Mouse (Mus musculus) urinary bladder, postnatal 36 days (tissue): ENCODE measurements around the gene Capza3.

Experiments used
- DNase-seq, 2 experiments: peaks; one replicate each; pipeline ENCODE4 v3.0.0; 2022; ENCODE audit warnings: low spot score in 2 of 2, mixed read lengths in 1 of 2

Gene Capza3

DNA sequence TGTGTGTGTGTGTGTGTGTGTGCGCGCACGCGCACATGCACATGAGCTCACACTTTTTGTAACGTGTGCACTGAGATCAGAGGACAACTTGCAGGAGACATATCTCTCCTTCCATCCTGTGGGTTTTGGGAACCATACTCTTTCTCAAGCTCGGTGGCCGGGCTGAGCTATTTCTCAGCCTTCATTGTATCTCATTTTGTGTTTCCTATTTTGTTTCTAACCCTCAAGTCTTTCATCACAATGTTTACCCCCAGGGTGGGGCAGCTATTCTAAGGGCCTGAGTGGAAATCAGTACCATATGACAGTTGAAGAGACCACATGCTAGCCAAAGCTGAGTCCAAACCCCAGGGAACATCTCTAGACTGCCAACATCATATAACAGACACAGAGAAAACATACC is at the start of gene Capza3:
Gene Capza3 (plus strand): TSS at position 301 of the 400 bp plus-strand sequence.
- DNase-seq = no peak

DNA sequence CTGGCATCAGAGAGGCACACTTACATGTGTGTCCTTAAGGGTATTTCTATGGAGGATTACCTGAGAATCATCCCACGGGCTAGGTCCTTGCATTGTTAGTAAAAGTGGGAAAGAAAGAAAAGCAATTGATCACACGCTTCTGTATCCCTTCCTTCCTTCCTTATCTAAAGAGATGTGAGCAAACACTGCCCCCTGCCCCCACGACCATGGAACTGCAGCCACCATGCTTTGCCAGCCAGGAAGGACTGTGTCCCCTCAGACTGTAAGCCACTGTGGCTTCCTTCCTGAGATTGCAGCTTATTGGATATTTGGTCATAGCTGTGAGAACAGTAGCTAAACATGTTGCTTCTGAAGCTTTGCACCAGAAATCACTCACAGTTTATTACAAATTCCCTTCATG is 35.9 kb upstream of the Capza3 start:
- DNase-seq = no peak

- no peak for DNase-seq
Observed at GRCm38 (mm10) chr6:140024404-140024803, 16.6 kb upstream of the Capza3 start.

DNA sequence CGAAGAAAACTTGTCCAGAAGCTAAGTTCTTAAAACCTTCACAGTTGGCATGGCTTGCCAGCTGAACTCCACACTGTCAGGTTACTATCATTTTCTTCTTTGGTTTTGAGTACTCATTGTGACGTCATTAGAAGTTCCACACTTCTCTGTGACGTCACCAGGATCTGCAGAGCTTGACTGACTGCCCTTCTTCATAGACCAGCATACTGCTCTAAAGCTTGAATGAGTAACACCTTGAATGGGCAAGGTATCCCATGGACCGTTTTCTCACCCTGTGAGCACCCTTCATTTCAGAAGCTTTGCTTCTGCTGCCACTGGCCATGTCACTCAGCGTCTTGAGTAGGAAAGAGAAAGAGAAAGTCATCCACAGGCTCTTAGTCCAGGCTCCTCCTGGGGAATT is 305 bp downstream of the Capza3 start, which contains the start of gene Plcz1:
Gene Plcz1 (minus strand): TSS at position 101 of the 400 bp plus-strand sequence.
- no peak for DNase-seq

- peak in 1 of 2 experiments; percentile 42 for DNase-seq
Observed at GRCm38 (mm10) chr6:140051476-140051875, 10.4 kb downstream of the Capza3 start.

DNA sequence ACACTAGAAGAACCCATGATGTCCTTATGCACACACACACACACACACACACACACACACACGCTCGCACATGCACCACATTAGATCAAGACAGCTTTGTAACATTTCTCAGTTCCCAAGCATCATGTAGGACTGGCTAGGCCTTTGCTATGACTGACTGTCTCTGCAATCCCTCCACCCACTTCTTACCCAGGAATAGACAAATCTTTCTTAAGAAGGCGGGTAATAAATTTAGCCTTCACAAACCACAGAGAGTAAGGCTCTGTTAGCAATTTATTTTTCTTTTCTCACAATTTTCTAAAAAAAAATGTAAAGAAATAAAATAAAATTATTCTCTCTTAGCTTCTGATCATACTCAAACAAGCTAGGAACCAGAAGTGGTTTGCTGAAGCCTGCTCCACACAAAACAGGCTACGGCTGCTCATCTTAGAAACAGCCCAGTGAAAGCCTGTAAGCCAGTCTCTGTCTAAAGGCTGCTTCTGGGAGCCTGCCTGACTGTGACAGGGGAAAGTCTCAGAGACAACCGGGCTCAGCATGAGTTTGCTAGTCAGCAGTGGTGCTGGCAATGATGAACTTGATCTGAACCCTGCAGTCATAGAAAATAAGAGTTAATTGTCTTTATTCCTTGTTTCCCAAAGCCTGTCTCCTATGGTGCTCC is 13.3 kb downstream of the Capza3 start:
- DNase-seq = no peak

DNA sequence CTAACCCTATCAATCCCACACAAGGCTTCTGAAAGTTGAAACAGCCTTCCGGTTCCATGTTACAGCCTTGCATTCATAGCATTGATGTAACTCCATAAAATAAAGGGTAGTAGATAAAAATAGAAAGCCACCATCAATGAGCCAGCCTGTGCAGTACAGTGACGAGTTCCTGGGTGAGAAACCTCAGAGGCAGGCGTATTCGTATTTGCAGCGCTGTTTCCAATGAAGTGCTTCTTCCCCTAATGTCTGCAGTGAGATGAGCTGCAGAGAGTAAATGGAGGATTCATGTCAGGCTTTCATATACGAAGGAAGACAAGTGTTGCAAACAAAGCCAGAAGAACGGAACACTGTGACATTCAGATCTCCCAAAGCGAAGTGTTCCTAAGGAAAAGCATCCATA is 28.1 kb downstream of the Capza3 start:
- no peak for DNase-seq

DNA sequence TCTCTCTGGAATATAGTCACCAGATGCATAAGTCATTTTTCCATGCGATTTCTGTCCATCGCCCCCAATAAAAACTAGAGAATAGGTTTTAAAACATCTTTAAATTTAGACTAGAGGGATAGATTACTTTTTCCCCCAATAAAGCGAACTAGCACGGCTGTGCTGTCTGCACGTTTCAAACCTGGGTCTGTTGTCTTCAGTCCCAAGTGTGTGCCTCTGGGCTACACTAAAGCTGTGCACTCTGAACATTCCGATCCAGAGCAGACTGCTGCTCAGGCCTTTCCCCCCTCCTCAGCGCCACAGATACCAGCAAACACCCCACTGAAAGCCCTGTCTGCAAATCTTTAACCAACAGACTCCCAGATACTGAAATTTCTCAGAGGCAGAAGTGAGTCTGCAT is 39.9 kb downstream of the Capza3 start:
- no peak for DNase-seq

- DNase-seq = no peak
Observed at GRCm38 (mm10) chr6:140081739-140082138, 40.7 kb downstream of the Capza3 start.

GRCm38 (mm10) chr6:140089855-140090254 is 48.8 kb downstream of the Capza3 start:
- DNase-seq = no peak
